Mouse (Mus musculus) embryo, embryonic 11 days (tissue): ENCODE measurements around the gene Rsc1a1.

ENCODE experiments used
- DNase-seq: peaks from one replicate; pipeline ENCODE4 v3.0.0-alpha.2; 2015

Gene Rsc1a1

GRCm38 (mm10) chr4:141651944-141652343 is 33.5 kb downstream of the Rsc1a1 start:
- no peak for DNase-seq

- DNase-seq, result no peak
Measured at GRCm38 (mm10) chr4:141651286-141651685, 34.1 kb downstream of the Rsc1a1 start.

DNA sequence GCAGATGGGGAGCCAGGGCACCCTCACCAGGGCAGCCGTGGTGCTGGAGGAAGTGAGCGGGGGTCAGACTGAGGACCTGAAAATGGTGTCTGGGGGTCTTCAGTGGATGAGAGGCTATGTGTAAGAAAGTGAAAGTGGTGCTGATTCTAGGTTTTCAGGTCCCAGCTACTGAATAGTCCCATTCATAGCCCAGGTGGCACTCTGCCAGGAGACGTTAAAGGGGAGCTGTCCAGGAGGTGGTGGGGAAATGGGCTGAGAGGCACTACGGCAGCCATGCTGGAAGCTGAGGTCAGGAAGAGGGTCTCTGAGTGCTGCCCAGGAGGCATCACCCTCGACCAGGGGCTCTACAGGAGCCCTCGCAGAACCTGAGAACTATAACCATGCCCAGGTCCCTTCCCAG is 36.2 kb downstream of the Rsc1a1 start:
- no peak for DNase-seq

DNA sequence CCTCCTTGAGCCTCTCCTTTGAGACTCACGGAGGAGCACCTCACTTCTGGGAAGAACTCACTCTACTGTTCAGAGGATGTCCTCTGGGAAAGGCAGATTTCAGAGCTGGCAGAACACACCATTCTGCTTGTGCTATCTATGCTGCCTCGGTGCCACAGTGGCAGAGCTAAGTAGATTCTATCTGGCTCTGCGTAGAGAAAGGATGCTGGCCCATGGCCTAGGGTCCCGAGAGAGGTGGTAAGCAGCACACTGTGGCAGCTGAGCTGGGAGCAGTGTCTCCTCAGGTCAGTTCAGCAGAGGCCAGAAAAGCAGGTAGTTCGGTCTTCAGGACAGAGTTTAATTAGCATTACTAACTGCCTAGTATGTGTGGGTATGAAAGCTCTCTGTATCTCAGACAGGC is 37.1 kb downstream of the Rsc1a1 start:
- DNase-seq, result no peak

- DNase-seq, result no peak
Measured at GRCm38 (mm10) chr4:141647187-141647586, 38.2 kb downstream of the Rsc1a1 start.

GRCm38 (mm10) chr4:141645988-141646387 is 39.4 kb downstream of the Rsc1a1 start:
- no peak for DNase-seq

DNA sequence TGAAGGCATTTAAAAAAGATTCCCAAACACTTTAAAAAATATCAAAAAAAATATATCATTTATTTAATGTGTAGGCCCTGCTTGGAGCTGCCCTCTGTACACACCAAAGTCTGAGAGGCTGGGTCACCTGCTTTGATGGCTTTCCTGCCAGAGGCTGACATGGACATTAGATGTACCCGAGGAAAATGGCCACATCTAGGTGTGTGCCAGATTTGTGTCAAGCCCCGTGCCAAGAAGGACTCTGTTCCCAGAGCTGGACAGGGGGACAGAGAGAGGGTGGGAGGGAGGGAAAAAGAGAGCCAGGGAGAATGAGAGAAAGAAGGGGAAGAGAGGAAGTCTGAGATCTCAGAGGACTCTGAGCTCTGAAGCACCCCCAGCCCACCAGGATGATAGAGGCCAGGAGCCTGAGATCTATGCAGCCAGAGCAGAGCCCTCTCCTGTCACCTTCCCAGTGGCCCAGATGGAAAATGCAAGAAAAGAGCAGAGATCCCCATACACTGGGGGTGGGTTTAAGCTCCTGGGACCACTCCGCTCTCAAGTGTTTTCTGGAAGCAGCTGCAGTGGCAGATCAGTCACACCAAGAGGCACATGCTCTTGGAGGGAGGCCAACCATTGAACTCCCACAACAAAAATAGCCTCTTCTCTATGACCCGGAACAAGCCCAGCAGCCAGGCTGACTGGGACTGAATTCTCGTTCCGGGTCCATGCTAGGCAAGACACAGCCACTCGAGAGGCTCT is 42.1 kb downstream of the Rsc1a1 start:
- DNase-seq, result no peak

DNA sequence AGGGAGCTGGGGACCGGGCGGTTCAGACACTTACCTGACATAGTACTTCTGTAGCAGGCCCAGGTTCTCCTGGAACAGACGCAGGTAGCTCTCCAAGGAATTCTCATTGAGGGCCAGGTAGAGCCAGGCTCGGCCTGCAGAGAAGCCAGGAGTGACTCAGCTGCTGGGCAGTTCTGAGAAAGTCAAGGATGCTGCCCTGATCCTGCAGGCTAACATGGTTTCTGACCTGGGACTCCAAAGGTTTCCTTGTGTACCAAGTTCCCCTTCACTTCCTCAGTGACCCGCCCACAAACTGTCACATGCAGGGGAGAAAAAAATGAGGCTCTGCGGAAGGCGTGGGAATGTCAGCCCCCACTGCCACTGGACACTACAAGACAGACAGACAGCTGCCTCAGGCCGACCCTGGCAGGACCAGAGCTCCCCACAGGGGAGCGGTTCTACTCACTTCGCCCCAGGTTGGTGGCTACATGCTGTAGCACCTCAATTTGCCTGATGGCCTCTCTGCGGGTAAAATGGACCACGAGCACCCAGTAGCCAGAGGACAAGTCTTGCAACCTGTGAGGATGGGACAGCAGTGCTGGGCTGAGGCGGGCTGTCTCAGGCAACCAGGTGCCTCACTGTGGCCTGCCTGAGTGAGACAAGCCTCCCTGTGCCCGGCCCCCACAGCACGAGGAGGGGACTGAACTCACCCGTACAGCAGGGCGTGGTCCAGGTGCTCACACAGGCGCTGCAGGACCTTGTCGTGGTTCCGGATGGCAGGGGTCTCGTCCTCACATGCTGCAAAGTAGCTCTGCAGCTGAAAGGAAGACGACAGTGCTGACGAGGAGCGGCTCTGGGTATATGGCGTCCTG is 43.2 kb downstream of the Rsc1a1 start:
- no peak for DNase-seq

DNA sequence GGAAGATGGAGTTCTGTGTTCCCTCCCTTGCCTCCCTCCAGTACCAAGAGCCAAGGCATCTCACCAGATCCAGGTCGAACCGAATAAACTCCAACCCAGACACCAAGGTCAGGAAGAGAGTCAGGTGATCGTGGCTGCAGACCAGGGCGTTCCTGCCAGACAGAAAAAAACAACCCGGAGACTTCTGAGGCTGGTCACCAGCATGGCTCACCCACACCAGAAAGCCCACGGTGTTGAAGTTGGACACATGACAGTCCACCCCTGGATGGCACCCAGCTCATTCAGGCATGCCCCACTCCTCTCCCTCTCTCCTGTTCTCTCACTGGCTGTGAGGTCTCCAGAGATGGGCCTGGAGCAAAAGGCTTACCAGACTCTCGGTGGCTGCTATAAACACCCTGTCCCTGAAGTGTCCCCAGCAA is 44.0 kb downstream of the Rsc1a1 start:
- no peak for DNase-seq

DNA sequence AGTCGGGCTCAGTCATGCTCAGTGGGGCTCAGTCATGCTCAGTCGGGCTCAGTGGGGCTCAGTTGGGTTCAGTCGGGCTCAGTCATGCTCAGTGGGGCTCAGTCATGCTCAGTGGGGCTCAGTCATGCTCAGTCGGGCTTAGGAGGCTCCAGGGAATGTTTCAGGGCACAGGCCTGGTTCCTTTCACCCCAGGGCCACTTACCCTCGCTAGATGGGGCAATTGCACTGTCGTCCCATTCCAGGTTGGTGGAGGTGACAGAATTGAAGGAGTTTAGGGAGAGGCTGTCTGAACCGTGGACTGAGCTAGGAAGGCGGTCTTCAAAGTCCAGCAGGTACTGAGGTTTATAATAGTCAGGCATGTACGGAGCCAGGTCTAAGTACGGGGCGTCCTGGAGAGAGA is 45.9 kb downstream of the Rsc1a1 start:
- DNase-seq, result no peak

GRCm38 (mm10) chr4:141636693-141637092 is 48.7 kb downstream of the Rsc1a1 start:
- no peak for DNase-seq

- peak; percentile 41 for DNase-seq
Measured at GRCm38 (mm10) chr4:141635991-141636390, 49.4 kb downstream of the Rsc1a1 start.
